Mouse (Mus musculus): ENCODE measurements around the gene Rabgap1. TPM values are rescaled to one million over a fixed set of nuclear protein-coding genes. Genes with fewer than 3 reads are reported as not detected.

Gene Rabgap1
- polyA plus RNA-seq (2014; fragmentation: Illumina TruSeq; extraction: RNeasy Lipid Tissue Mini Kit (QIAGEN cat#74804); ENCODE audit: insufficient read depth, low read depth, low replicate concordance): 12.2 TPM

GRCm38 (mm10) chr2:37442611-37443591 is at the start of gene Rabgap1, which contains the start of the genes Zbtb26 and Zbtb6:
Rabgap1 (plus strand) TSS chr2:37443279.
Zbtb26 (minus strand) TSS chr2:37443135.
Zbtb6 (minus strand) TSS chr2:37443171.

GRCm38 (mm10) chr2:37422306-37423304 is 20.5 kb upstream of the Rabgap1 start, which contains the start of gene Rc3h2:
Rc3h2 (minus strand) TSS chr2:37422903.

GRCm38 (mm10) chr2:37516030-37516710 is 73.1 kb downstream of the Rabgap1 start, which contains the start of gene Gpr21:
Gpr21 (plus strand) TSS chr2:37516332.

Other genes starting within 250 kb of the Rabgap1 start
- not detected for gene Olfr366, start 231.7 kb upstream of the Rabgap1 start, polyA plus RNA-seq (2014; fragmentation: Illumina TruSeq; extraction: RNeasy Lipid Tissue Mini Kit (QIAGEN cat#74804); ENCODE audit: insufficient read depth, low read depth, low replicate concordance)
- not detected for gene Olfr368, start 116.8 kb upstream of the Rabgap1 start, polyA plus RNA-seq (2014; fragmentation: Illumina TruSeq; extraction: RNeasy Lipid Tissue Mini Kit (QIAGEN cat#74804); ENCODE audit: insufficient read depth, low read depth, low replicate concordance)
- gene Pdcl, start 83.9 kb upstream of the Rabgap1 start, polyA plus RNA-seq (2014; fragmentation: Illumina TruSeq; extraction: RNeasy Lipid Tissue Mini Kit (QIAGEN cat#74804); ENCODE audit: insufficient read depth, low read depth, low replicate concordance): 21.4 TPM
- gene Rc3h2, start 20.4 kb upstream of the Rabgap1 start, polyA plus RNA-seq (2014; fragmentation: Illumina TruSeq; extraction: RNeasy Lipid Tissue Mini Kit (QIAGEN cat#74804); ENCODE audit: insufficient read depth, low read depth, low replicate concordance): 6.0 TPM
- 1.7 TPM for gene Zbtb26, start 144 bp upstream of the Rabgap1 start, polyA plus RNA-seq (2014; fragmentation: Illumina TruSeq; extraction: RNeasy Lipid Tissue Mini Kit (QIAGEN cat#74804); ENCODE audit: insufficient read depth, low read depth, low replicate concordance)
- gene Zbtb6, start 108 bp upstream of the Rabgap1 start, polyA plus RNA-seq (2014; fragmentation: Illumina TruSeq; extraction: RNeasy Lipid Tissue Mini Kit (QIAGEN cat#74804); ENCODE audit: insufficient read depth, low read depth, low replicate concordance): 5.9 TPM
- 0.22 TPM for gene Gpr21, start 73.1 kb downstream of the Rabgap1 start, polyA plus RNA-seq (2014; fragmentation: Illumina TruSeq; extraction: RNeasy Lipid Tissue Mini Kit (QIAGEN cat#74804); ENCODE audit: insufficient read depth, low read depth, low replicate concordance)